In genomic region chr7:45587631-45588592, GRCm38 (mm10) we compare ENCODE assay signal across 21 mouse cellular contexts. TPM values are rescaled to one million over a fixed set of nuclear protein-coding genes. Genes with fewer than 3 reads are reported as not detected.
DNase-seq lines count a peak whose midpoint lies in the region; ATAC-seq and TF ChIP-seq lines count a peak whose summit lies in the region.
"Had no signal": no experiment of that assay in that cellular context is flagged by ENCODE, and none has a peak within 500 bp of the region (broad histone marks: within the 10 kb centered on the region; RNA-seq: fewer than 3 reads in every experiment).

No protein-coding gene starts in this region.

- H3K27ac ChIP-seq in liver, postnatal 0 days (ENCODE audit: low read depth): no peak overlapping the region
- no peak overlapping the region for H3K27ac ChIP-seq in liver, embryonic 12.5 days
- no peak overlapping the region for H3K27ac ChIP-seq in neural tube, embryonic 15.5 days (replicated peaks)
- H3K27ac ChIP-seq: embryonic facial prominence, embryonic 13.5 days; heart, embryonic 15.5 days; intestine, embryonic 15.5 days had no signal

- no peak overlapping the region for H3K4me2 ChIP-seq in liver, postnatal 0 days (ENCODE audit: low read depth, low read length)
- H3K4me2 ChIP-seq in liver, embryonic 12.5 days: no peak overlapping the region
- H3K4me2 ChIP-seq in neural tube, embryonic 15.5 days: peak overlapping the region; percentile 65

- peaks cover 28% of the 10 kb centered on the region for H3K36me3 ChIP-seq in liver, postnatal 0 days (replicated peaks; ENCODE audit: insufficient read depth, low read length)
- peaks cover 57% of the 10 kb centered on the region for H3K36me3 ChIP-seq in liver, embryonic 12.5 days
- peaks cover 16% of the 10 kb centered on the region; the same call in 1 of the 2 replicates for H3K36me3 ChIP-seq in neural tube, embryonic 15.5 days

- H3K27me3 ChIP-seq in liver, postnatal 0 days (ENCODE audit: insufficient read depth, low read length): no peaks in the 10 kb centered on the region
- no peaks in the 10 kb centered on the region for H3K27me3 ChIP-seq in liver, embryonic 12.5 days (replicated peaks)
- H3K27me3 ChIP-seq in neural tube, embryonic 15.5 days (replicated peaks): no peaks in the 10 kb centered on the region
- H3K27me3 ChIP-seq: embryonic facial prominence, embryonic 13.5 days; forebrain, embryonic 12.5 days; heart, embryonic 15.5 days; intestine, embryonic 15.5 days had no signal

- no peak for TF ChIP-seq CTCF in liver, postnatal 0 days (IDR thresholded peaks at IDR 0.05; ENCODE audit: low read depth)

- DNase-seq in cerebellum, adult 9-11 months: peak; percentile 57
- DNase-seq in cerebellum, postnatal 10 days: no peak
- peak; percentile 9 for DNase-seq in liver, postnatal 0 days
- no peak for DNase-seq in neural tube, embryonic 10.5 days (ENCODE audit: extremely low spot score, low spot score)
- DNase-seq in thymus, postnatal 4 days: no peak
- DNase-seq: adrenal gland, adult 2 months; cerebellum, postnatal 36 days; gastrocnemius, postnatal 10 days; heart, adult 2 months had no signal

- TF ChIP-seq EP300 in liver, postnatal 0 days (IDR thresholded peaks at IDR 0.05; ENCODE audit: low read depth): no peak

- 0 out of 2 replicates have a peak, but pooled peaks cover 6% of the 10 kb centered on the region for H3K4me1 ChIP-seq in liver, postnatal 0 days (ENCODE audit: insufficient read depth)
- H3K4me1 ChIP-seq in liver, embryonic 12.5 days: peaks cover 10% of the 10 kb centered on the region
- peaks cover 13% of the 10 kb centered on the region for H3K4me1 ChIP-seq in neural tube, embryonic 15.5 days

- 90% methylated on average over 23 of the region's 23 CpGs for WGBS in liver, postnatal 0 days (ENCODE audit: insufficient replicate concordance)
- whole genome bisulfite sequencing in liver, embryonic 12.5 days (ENCODE audit: insufficient replicate concordance): 91% methylated on average over 23 of the region's 23 CpGs
- 93% methylated on average over 23 of the region's 23 CpGs for WGBS in neural tube, embryonic 15.5 days

- no peak for ATAC-seq in liver, postnatal 0 days
- no peak for ATAC-seq in liver, embryonic 12.5 days
- ATAC-seq in neural tube, embryonic 15.5 days (ENCODE audit: low FRiP score): no peak

- no peaks in the 10 kb centered on the region for H3K9me3 ChIP-seq in liver, postnatal 0 days (ENCODE audit: low read length)
- H3K9me3 ChIP-seq in liver, embryonic 12.5 days (replicated peaks): no peaks in the 10 kb centered on the region
- no peaks in the 10 kb centered on the region for H3K9me3 ChIP-seq in neural tube, embryonic 15.5 days (replicated peaks)
- H3K9me3 ChIP-seq: embryonic facial prominence, embryonic 13.5 days; forebrain, embryonic 12.5 days; heart, embryonic 15.5 days; intestine, embryonic 15.5 days had no signal

- H3K4me3 ChIP-seq in liver, postnatal 0 days (ENCODE audit: low read depth, low read length): no peak overlapping the region
- no peak overlapping the region for H3K4me3 ChIP-seq in liver, embryonic 12.5 days
- H3K4me3 ChIP-seq in neural tube, embryonic 15.5 days (replicated peaks): no peak overlapping the region

- no peak overlapping the region for H3K9ac ChIP-seq in liver, postnatal 0 days (replicated peaks)
- H3K9ac ChIP-seq in liver, embryonic 12.5 days: no peak overlapping the region
- H3K9ac ChIP-seq in neural tube, embryonic 15.5 days (replicated peaks): no peak overlapping the region
- H3K9ac ChIP-seq: intestine, embryonic 15.5 days had no signal

RNA-seq across cellular contexts. Expression of gene Bcat2, which starts 18.0 kb away (rescaled TPM):
- 32.3 and 38.9 TPM in 2 replicates for polyA plus RNA-seq in liver, postnatal 0 days (2015; fragmentation: Nextera tagmentation; extraction: Ambion mirVana)
- polyA plus RNA-seq in liver, embryonic 12.5 days (2016; fragmentation: Nextera tagmentation; extraction: Ambion mirVana): 50.4 and 54.7 TPM in 2 replicates
- 25.4 and 31.9 TPM in 2 replicates for polyA plus RNA-seq in neural tube, embryonic 15.5 days (2015; fragmentation: Nextera tagmentation; extraction: Ambion mirVana)

RNA-seq across cellular contexts. Expression of gene Fgf21, which starts 27.4 kb away (rescaled TPM):
- polyA plus RNA-seq in liver, postnatal 0 days (2015; fragmentation: Nextera tagmentation; extraction: Ambion mirVana): 7.6 and 7.8 TPM in 2 replicates
- polyA plus RNA-seq in liver, embryonic 12.5 days (2016; fragmentation: Nextera tagmentation; extraction: Ambion mirVana): not detected in 2 replicates
- polyA plus RNA-seq in neural tube, embryonic 15.5 days (2015; fragmentation: Nextera tagmentation; extraction: Ambion mirVana): 0.17 and 2.3 TPM in 2 replicates
- polyA plus RNA-seq: brain, embryonic 14.5 days; cerebellum, adult 2 months; forebrain, embryonic 12.5 days; forebrain, embryonic 16.5 days; frontal cortex, adult 2 months; heart, adult 2 months; heart, embryonic 11.5 days; hindbrain, embryonic 11.5 days had no signal

RNA-seq across cellular contexts. Expression of gene Fut1, which starts 29.2 kb away (rescaled TPM):
- polyA plus RNA-seq in liver, postnatal 0 days (2015; fragmentation: Nextera tagmentation; extraction: Ambion mirVana): 0.56 TPM in 1 of 2 replicates, not detected in the other
- polyA plus RNA-seq in liver, embryonic 12.5 days (2016; fragmentation: Nextera tagmentation; extraction: Ambion mirVana): 0.15 TPM in 1 of 2 replicates, not detected in the other
- 0.69 TPM in 1 of 2 replicates, not detected in the other for polyA plus RNA-seq in neural tube, embryonic 15.5 days (2015; fragmentation: Nextera tagmentation; extraction: Ambion mirVana)
- polyA plus RNA-seq: adrenal gland, adult 2 months; forebrain, embryonic 16.5 days; heart, embryonic 11.5 days; hindbrain, embryonic 11.5 days had no signal

RNA-seq across cellular contexts. Expression of gene Hsd17b14, which starts 33.2 kb away (rescaled TPM):
- 0.24 and 0.62 TPM in 2 replicates for polyA plus RNA-seq in liver, postnatal 0 days (2015; fragmentation: Nextera tagmentation; extraction: Ambion mirVana)
- 1.5 and 1.8 TPM in 2 replicates for polyA plus RNA-seq in liver, embryonic 12.5 days (2016; fragmentation: Nextera tagmentation; extraction: Ambion mirVana)
- 0.93 TPM in 1 of 2 replicates, not detected in the other for polyA plus RNA-seq in neural tube, embryonic 15.5 days (2015; fragmentation: Nextera tagmentation; extraction: Ambion mirVana)
- polyA plus RNA-seq: forebrain, embryonic 16.5 days had no signal

RNA-seq across cellular contexts. Expression of gene Izumo1, which starts 33.7 kb away (rescaled TPM):
- 0.09 TPM in 1 of 2 replicates, not detected in the other for polyA plus RNA-seq in liver, postnatal 0 days (2015; fragmentation: Nextera tagmentation; extraction: Ambion mirVana)
- 0.20 and 0.23 TPM in 2 replicates for polyA plus RNA-seq in liver, embryonic 12.5 days (2016; fragmentation: Nextera tagmentation; extraction: Ambion mirVana)
- 0.14 TPM in 1 of 2 replicates, not detected in the other for polyA plus RNA-seq in neural tube, embryonic 15.5 days (2015; fragmentation: Nextera tagmentation; extraction: Ambion mirVana)
- polyA plus RNA-seq: forebrain, embryonic 16.5 days; intestine, embryonic 15.5 days had no signal

Comparison
In these comparisons a context has a peak if more than half of its experiments do, and no peak if none do; other contexts are left out.
1. DNase-seq: peak in cerebellum, adult 9-11 months (single experiment) and liver, postnatal 0 days (single experiment); none in cerebellum, postnatal 10 days (0 of 2), neural tube, embryonic 10.5 days (single experiment) and thymus, postnatal 4 days (single experiment).